Mouse (Mus musculus): Measurements from ENCODE around the gene Msh3. TPM values are rescaled to one million over a fixed set of nuclear protein-coding genes. Genes with fewer than 3 reads are reported as not detected.

Gene Msh3
- polyA plus RNA-seq (2017; shearing (Covaris generic)) = 41.3 TPM

DNA sequence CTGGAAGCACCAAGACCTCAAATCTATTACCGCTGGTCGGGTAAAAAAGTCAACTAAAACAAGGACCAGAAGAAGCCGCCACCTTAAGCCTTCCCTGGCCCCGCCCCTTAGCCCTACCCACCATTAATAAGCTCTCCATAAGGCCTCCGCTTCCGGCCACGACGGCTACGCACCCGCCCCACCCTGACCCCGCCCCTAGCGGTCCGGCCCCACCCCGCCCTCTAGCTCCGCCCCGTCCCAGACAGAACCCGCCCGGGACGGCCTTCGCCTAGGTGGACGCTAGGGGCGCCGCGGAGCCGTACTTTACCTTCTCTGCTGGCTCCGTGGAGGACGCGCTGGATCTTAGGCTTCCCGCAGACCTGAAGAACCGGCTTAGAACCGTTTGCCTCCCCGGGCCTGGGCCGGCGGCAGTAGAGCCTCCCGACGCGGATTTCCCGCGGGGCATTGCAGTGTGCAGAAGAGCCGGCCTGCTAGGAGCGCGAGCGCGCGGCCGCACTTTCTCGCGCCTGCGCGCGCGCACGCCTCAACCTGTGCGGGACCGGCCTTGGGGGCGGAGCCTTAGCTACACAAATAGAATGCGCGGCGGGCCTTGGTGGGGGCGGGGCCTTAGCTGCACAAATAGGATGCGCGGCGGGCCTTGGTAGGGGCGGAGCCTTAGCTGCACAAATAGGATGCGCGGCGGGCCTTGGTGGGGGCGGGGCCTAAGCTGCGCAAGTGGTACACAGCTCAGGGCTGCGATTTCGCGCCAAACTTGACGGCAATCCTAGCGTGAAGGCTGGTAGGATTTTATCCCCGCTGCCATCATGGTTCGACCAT, at the start of gene Msh3, which contains the start of gene Dhfr:
TSS of gene Msh3 (minus strand) at position 548 of the 816 bp plus-strand sequence.
TSS of gene Dhfr (plus strand) at position 271 of the 816 bp plus-strand sequence.

DNA sequence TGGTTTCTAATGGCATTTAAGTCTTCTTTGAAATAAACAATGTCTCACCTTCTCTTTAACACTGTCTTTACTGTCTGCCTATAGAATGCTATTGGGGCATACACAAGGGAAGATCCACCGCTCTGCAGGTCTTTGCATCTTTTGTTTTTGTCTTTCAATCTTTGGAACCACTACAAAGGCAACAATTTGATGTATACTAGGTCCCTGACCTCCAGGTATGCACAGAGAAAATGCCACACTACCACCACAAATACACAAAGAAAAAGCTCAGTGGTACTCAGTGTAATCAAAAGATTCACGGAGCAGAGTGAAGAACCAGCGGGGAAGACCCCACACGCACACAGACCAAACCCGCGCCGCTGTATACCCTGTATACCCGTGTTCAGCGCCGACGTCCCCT, 49.1 kb downstream of the Msh3 start, which contains the start of gene Gm20379:
TSS of gene Gm20379 (plus strand) at position 301 of the 400 bp plus-strand sequence.

Other genes with a start within 250 kb of the Msh3 start
- 3.6 TPM for gene Rasgrf2, start 223.3 kb downstream of the Msh3 start, polyA plus RNA-seq (2017; shearing (Covaris generic))
- 1.2 TPM for gene Gm20379, start 49.0 kb downstream of the Msh3 start, polyA plus RNA-seq (2017; shearing (Covaris generic))
- 3.7 TPM for gene Dhfr, start 277 bp downstream of the Msh3 start, polyA plus RNA-seq (2017; shearing (Covaris generic))
- not detected for gene Ankrd34b, start 70.9 kb upstream of the Msh3 start, polyA plus RNA-seq (2017; shearing (Covaris generic))
- gene Fam151b, start 129.0 kb upstream of the Msh3 start, polyA plus RNA-seq (2017; shearing (Covaris generic)) = 5.5 TPM
- 13.7 TPM for gene Zfyve16, start 175.9 kb upstream of the Msh3 start, polyA plus RNA-seq (2017; shearing (Covaris generic))
- gene Spz1, start 221.2 kb upstream of the Msh3 start, polyA plus RNA-seq (2017; shearing (Covaris generic)) = not detected